Mouse (Mus musculus): ENCODE results near the gene Atg5. TPM values are rescaled to one million over a fixed set of nuclear protein-coding genes. Genes with fewer than 3 reads are reported as not detected.

Atg5 gene
- polyA plus RNA-seq, 1 experiment from 2014 or later = 46.4 TPM

- no peaks in the 10 kb centered on the region for H3K36me3 ChIP-seq
- H3K9me3 ChIP-seq = no peaks in the 10 kb centered on the region
- no peaks in the 10 kb centered on the region for H3K27me3 ChIP-seq (replicated peaks)
- ATAC-seq (ENCODE audit: insufficient read depth, low FRiP score, low read depth) = no peak
- H3K27ac ChIP-seq = no peak overlapping the region
- WGBS = 69% methylated on average over 6 of the region's 6 CpGs
- H3K9ac ChIP-seq = no peak overlapping the region
- H3K4me3 ChIP-seq (replicated peaks) = no peak overlapping the region
- H3K4me1 ChIP-seq = no peaks in the 10 kb centered on the region
- H3K4me2 ChIP-seq = no peak overlapping the region
Observed at GRCm38 (mm10) chr10:44358816-44359215, 90.7 kb downstream of the Atg5 start.

- Histone ChIP-seq H3K9ac (no peak overlapping the region), H3K4me1 (no peaks in the 10 kb centered on the region), H3K4me3 (replicated peaks) (no peak overlapping the region), H3K27ac (no peak overlapping the region), H3K9me3 (no peaks in the 10 kb centered on the region), H3K27me3 (replicated peaks) (no peaks in the 10 kb centered on the region), H3K4me2 (no peak overlapping the region), H3K36me3 (no peaks in the 10 kb centered on the region)
- 78% methylated on average over 11 of the region's 11 CpGs for WGBS
- ATAC-seq (ENCODE audit: insufficient read depth, low FRiP score, low read depth) = no peak
Observed at GRCm38 (mm10) chr10:44360632-44361031, 92.5 kb downstream of the Atg5 start.

GRCm38 (mm10) chr10:44362435-44362834, 94.3 kb downstream of the Atg5 start:
- Histone ChIP-seq H3K4me3 (replicated peaks) (no peak overlapping the region), H3K9me3 (no peaks in the 10 kb centered on the region), H3K27ac (no peak overlapping the region), H3K27me3 (replicated peaks) (no peaks in the 10 kb centered on the region), H3K9ac (no peak overlapping the region), H3K4me1 (no peaks in the 10 kb centered on the region), H3K36me3 (no peaks in the 10 kb centered on the region), H3K4me2 (no peak overlapping the region)
- ATAC-seq (ENCODE audit: insufficient read depth, low FRiP score, low read depth) = no peak
- WGBS = 85% methylated on average over 5 of the region's 5 CpGs

DNA sequence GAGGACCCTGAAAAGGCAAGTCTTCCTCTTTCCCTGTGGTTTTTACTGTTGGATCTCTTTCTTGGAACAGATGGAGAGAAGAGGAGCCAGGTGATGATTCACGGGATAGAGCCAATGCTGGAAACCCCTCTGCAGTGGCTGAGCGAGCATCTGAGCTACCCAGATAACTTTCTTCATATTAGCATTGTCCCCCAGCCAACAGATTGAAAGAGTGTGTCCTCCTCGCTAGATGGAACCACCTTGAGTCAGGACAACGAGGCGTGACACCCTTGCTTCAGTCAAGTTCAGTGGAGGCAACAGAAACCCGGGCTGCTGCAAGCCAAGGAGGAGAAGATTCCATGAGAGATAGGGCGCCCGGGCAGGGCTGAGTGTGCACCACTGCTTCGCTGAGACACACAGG, 94.7 kb downstream of the Atg5 start:
- no peaks in the 10 kb centered on the region for H3K4me1 ChIP-seq
- no peaks in the 10 kb centered on the region for H3K27me3 ChIP-seq (replicated peaks)
- H3K27ac ChIP-seq = no peak overlapping the region
- H3K4me2 ChIP-seq = no peak overlapping the region
- H3K9me3 ChIP-seq = no peaks in the 10 kb centered on the region
- no peak for ATAC-seq (ENCODE audit: insufficient read depth, low FRiP score, low read depth)
- H3K36me3 ChIP-seq = no peaks in the 10 kb centered on the region
- 88% methylated on average over 9 of the region's 9 CpGs for WGBS
- no peak overlapping the region for H3K9ac ChIP-seq
- no peak overlapping the region for H3K4me3 ChIP-seq (replicated peaks)

DNA sequence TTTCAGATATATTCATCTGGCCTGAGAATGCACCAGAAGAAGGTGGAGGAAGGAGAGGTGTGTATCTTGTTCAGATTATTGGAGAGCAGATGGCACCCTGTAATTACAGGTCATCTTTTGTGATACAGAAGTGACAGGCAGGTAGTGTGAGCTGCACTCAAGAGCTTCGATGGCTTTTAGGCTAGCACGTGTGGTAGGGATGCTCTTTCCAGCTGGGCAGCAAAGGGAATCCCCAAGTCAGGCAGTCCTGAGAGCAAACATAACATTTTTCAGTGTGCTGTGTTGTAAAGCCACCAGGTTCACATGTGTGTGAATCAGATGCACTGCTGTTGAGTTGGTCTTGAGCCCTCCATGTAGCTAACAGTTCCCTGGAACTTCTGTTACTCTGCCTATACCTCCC, 98.0 kb downstream of the Atg5 start:
- Histone ChIP-seq H3K4me2 (no peak overlapping the region), H3K9ac (no peak overlapping the region), H3K27ac (no peak overlapping the region), H3K27me3 (replicated peaks) (no peaks in the 10 kb centered on the region), H3K9me3 (no peaks in the 10 kb centered on the region), H3K36me3 (no peaks in the 10 kb centered on the region), H3K4me3 (replicated peaks) (no peak overlapping the region), H3K4me1 (no peaks in the 10 kb centered on the region)
- WGBS = 68% methylated on average over 2 of the region's 2 CpGs
- ATAC-seq (ENCODE audit: insufficient read depth, low FRiP score, low read depth) = no peak

- no peak overlapping the region for H3K4me3 ChIP-seq (replicated peaks)
- no peaks in the 10 kb centered on the region for H3K4me1 ChIP-seq
- no peak overlapping the region for H3K9ac ChIP-seq
- no peak overlapping the region for H3K4me2 ChIP-seq
- H3K36me3 ChIP-seq = no peaks in the 10 kb centered on the region
- H3K27ac ChIP-seq = no peak overlapping the region
- no peak for ATAC-seq (ENCODE audit: insufficient read depth, low FRiP score, low read depth)
- WGBS = 76% methylated on average over 12 of the region's 12 CpGs
- no peaks in the 10 kb centered on the region for H3K27me3 ChIP-seq (replicated peaks)
- no peaks in the 10 kb centered on the region for H3K9me3 ChIP-seq
Observed at GRCm38 (mm10) chr10:44367043-44367442, 98.9 kb downstream of the Atg5 start.

DNA sequence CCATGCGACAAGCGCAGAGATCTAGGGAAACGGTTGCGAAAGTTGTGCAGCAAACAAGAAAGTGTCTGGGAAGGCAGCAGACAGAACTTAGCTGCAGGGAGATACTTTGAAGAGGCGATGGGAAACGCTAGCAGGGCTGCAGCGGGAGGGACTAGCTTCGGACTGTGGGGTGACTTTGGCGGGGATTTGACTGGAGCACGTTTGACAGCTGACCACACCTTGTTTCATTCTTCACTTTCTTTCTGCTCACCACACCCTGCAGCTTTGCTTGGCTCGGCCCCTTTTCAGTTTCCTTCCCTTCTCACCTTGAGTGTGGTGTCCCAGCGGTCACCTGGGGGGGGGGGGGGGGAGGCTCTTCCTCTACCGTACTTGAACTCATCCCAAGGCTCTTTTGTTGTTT, 100.4 kb downstream of the Atg5 start:
- Histone ChIP-seq H3K4me1 (no peaks in the 10 kb centered on the region), H3K27ac (no peak overlapping the region), H3K9me3 (no peaks in the 10 kb centered on the region), H3K9ac (no peak overlapping the region), H3K4me2 (no peak overlapping the region), H3K27me3 (replicated peaks) (no peaks in the 10 kb centered on the region), H3K36me3 (no peaks in the 10 kb centered on the region), H3K4me3 (replicated peaks) (no peak overlapping the region)
- 59% methylated on average over 12 of the region's 13 CpGs for WGBS
- ATAC-seq (ENCODE audit: insufficient read depth, low FRiP score, low read depth) = no peak

- no peaks in the 10 kb centered on the region for H3K9me3 ChIP-seq
- no peak overlapping the region for H3K4me3 ChIP-seq (replicated peaks)
- H3K9ac ChIP-seq = no peak overlapping the region
- no peak overlapping the region for H3K27ac ChIP-seq
- no peaks in the 10 kb centered on the region for H3K36me3 ChIP-seq
- no peak overlapping the region for H3K4me2 ChIP-seq
- no peak for ATAC-seq (ENCODE audit: insufficient read depth, low FRiP score, low read depth)
- H3K27me3 ChIP-seq (replicated peaks) = no peaks in the 10 kb centered on the region
- no peaks in the 10 kb centered on the region for H3K4me1 ChIP-seq
- WGBS = 70% methylated on average over 6 of the region's 6 CpGs
Observed at GRCm38 (mm10) chr10:44370666-44371065, 102.5 kb downstream of the Atg5 start.

GRCm38 (mm10) chr10:44372210-44372609, 104.1 kb downstream of the Atg5 start:
- H3K27ac ChIP-seq = no peak overlapping the region
- H3K27me3 ChIP-seq (replicated peaks) = no peaks in the 10 kb centered on the region
- H3K4me3 ChIP-seq (replicated peaks) = no peak overlapping the region
- WGBS = 78% methylated on average over 3 of the region's 3 CpGs
- H3K9me3 ChIP-seq = no peaks in the 10 kb centered on the region
- no peaks in the 10 kb centered on the region for H3K4me1 ChIP-seq
- ATAC-seq (ENCODE audit: insufficient read depth, low FRiP score, low read depth) = no peak
- no peak overlapping the region for H3K9ac ChIP-seq
- no peak overlapping the region for H3K4me2 ChIP-seq
- no peaks in the 10 kb centered on the region for H3K36me3 ChIP-seq

DNA sequence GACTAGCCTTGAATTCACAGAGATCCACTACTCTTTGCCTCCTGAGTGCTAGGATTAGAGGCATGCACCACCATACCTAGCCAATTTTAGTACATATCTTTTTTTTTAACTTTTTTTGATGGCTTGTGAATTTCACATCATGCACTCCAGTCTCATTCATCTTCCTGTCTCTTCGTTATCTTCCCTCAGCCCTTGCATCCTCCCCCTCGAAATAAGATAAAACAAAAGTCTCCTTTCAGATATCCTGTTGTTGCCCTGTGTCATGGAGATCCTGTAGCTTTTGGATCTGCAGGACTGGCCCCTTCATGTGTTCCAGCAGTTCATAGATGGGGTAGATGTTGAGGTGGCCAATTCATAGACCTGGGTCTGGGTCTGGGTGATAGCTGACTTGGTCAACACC, 106.5 kb downstream of the Atg5 start:
- 58% methylated on average over 2 of the region's 2 CpGs for WGBS
- H3K4me2 ChIP-seq = no peak overlapping the region
- H3K27me3 ChIP-seq (replicated peaks) = no peaks in the 10 kb centered on the region
- ATAC-seq (ENCODE audit: insufficient read depth, low FRiP score, low read depth) = no peak
- H3K9ac ChIP-seq = no peak overlapping the region
- H3K27ac ChIP-seq = no peak overlapping the region
- H3K36me3 ChIP-seq = no peaks in the 10 kb centered on the region
- H3K9me3 ChIP-seq = no peaks in the 10 kb centered on the region
- H3K4me3 ChIP-seq (replicated peaks) = no peak overlapping the region
- no peaks in the 10 kb centered on the region for H3K4me1 ChIP-seq

- Histone ChIP-seq H3K36me3 (no peaks in the 10 kb centered on the region), H3K4me1 (0 out of 2 replicates have a peak, but pooled peaks cover 3% of the 10 kb centered on the region), H3K9ac (no peak overlapping the region), H3K4me2 (no peak overlapping the region), H3K27me3 (replicated peaks) (no peaks in the 10 kb centered on the region), H3K4me3 (replicated peaks) (no peak overlapping the region), H3K9me3 (no peaks in the 10 kb centered on the region), H3K27ac (no peak overlapping the region)
- ATAC-seq (ENCODE audit: insufficient read depth, low FRiP score, low read depth) = no peak
- WGBS = 89% methylated on average over 1 of the region's 1 CpGs
Observed at GRCm38 (mm10) chr10:44375501-44375900, 107.3 kb downstream of the Atg5 start.

GRCm38 (mm10) chr10:44377821-44378220, 109.7 kb downstream of the Atg5 start:
- 77% methylated on average over 5 of the region's 5 CpGs for WGBS
- Histone ChIP-seq H3K4me3 (replicated peaks) (no peak overlapping the region), H3K27me3 (replicated peaks) (no peaks in the 10 kb centered on the region), H3K36me3 (no peaks in the 10 kb centered on the region), H3K27ac (no peak overlapping the region), H3K9me3 (no peaks in the 10 kb centered on the region), H3K4me1 (peaks cover 17% of the 10 kb centered on the region), H3K4me2 (no peak overlapping the region), H3K9ac (no peak overlapping the region)
- no peak for ATAC-seq (ENCODE audit: insufficient read depth, low FRiP score, low read depth)

DNA sequence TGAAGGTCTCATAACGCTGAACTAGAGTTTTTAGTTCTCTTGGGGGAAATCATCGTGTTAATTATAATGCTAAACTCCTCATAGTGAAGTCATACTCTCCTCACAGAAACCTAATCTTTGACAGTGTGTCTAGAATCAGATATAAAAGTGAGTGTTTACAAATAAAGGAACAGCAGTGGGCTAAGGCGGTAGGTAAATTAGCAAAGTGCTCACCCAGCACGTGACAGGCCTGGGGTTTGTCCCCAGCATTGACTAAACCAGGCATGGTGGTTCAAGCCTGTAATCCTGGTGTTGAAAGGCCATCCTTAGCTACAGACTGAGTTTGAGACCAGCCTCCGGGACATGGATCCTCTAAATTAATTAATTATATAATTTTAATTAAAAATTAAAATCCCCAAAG, 110.2 kb downstream of the Atg5 start:
- Histone ChIP-seq H3K4me3 (replicated peaks) (no peak overlapping the region), H3K27me3 (replicated peaks) (no peaks in the 10 kb centered on the region), H3K4me2 (no peak overlapping the region), H3K27ac (no peak overlapping the region), H3K4me1 (peaks cover 17% of the 10 kb centered on the region), H3K9ac (no peak overlapping the region), H3K36me3 (no peaks in the 10 kb centered on the region), H3K9me3 (no peaks in the 10 kb centered on the region)
- no peak for ATAC-seq (ENCODE audit: insufficient read depth, low FRiP score, low read depth)
- 82% methylated on average over 5 of the region's 5 CpGs for WGBS

Data from stomach, embryonic 15.5 days (tissue).